Mouse (Mus musculus): ENCODE measurements around the gene Fam222b.
"Not testable (repeated sequence)": the region's sequence is repeated elsewhere in the genome, so short reads cannot be mapped to it uniquely, and the experiment has no call there.

The Fam222b gene

DNA sequence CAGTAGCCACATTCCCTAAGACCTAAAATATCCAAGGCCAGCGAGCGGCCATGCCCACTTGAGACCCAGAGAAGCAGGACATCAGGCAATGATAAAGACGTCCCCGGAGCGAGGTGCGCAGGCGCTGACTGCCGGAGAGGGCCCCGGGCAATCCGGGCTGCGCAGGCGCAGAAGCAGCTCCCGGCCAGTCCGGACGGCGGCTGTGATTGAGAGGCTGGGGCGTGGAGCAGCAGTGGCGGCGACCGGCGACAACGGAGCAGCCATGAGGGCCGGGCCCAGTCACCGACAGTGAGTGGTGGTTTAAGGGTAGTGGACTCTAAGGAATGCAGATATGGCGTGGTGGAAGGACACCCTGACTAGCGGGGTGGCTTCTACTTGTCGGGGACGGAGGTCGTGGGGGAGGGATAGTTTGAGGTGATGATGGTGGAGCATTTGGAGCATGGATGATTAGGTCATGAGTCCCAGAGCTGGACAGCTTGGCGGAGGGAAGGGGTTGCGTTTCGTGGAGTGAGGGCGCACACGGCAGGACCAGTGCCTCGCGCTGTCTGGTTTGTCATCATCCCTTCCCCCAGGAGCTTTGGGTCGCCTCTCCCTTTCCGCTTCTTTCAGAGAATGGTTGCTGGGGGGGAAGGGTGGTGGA, at the start of gene Fam222b:
Fam222b (plus strand) TSS at position 157 of the 640 bp plus-strand sequence.
- peak; percentile 85 for DNase-seq (ENCODE audit: low read depth, low spot score)

- no peak for DNase-seq (ENCODE audit: low read depth, low spot score)
Observed at GRCm38 (mm10) chr11:78044758-78045251, 49.7 kb upstream of the Fam222b start.

DNA sequence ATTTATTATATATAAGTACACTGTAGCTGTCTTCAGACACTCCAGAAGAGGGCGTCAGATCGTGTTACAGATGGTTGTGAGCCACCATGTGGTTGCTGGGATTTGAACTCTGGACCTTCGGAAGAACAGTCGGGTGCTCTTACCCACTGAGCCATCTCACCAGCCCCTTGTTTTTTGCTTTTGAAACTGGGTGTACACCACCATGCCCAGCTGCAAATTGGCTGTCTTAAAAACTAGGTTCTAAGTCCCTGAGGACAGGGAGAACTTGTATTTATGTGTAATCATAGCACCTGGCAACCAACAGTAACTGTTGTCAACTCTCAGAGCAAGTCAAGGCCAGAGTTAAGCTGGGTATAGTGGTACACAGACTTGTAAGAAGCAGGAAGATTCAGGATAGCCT, 45.8 kb upstream of the Fam222b start:
- DNase-seq (ENCODE audit: low read depth, low spot score) = not testable (repeated sequence)

DNA sequence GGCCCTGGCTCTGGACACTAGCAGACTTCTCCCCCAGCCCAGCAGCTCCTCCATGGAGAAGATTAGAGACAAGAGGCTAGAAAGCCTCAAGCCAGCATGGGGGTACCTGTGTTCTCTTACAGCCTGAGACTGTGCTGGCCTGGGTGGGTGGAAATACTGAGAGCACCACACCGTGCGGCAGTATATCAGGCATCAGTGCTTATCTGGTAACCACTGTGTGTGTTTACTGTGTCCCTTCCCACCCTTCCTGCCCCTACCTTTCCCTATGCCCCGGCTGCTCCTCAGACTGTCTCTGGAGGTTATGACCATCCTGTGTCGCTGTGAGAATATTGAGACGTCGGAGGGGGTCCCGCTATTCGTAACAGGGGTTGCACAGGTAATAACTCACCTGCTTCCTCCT, 41.4 kb upstream of the Fam222b start:
- no peak for DNase-seq (ENCODE audit: low read depth, low spot score)

- DNase-seq (ENCODE audit: low read depth, low spot score) = no peak
Observed at GRCm38 (mm10) chr11:78056946-78057345, 37.5 kb upstream of the Fam222b start.

DNA sequence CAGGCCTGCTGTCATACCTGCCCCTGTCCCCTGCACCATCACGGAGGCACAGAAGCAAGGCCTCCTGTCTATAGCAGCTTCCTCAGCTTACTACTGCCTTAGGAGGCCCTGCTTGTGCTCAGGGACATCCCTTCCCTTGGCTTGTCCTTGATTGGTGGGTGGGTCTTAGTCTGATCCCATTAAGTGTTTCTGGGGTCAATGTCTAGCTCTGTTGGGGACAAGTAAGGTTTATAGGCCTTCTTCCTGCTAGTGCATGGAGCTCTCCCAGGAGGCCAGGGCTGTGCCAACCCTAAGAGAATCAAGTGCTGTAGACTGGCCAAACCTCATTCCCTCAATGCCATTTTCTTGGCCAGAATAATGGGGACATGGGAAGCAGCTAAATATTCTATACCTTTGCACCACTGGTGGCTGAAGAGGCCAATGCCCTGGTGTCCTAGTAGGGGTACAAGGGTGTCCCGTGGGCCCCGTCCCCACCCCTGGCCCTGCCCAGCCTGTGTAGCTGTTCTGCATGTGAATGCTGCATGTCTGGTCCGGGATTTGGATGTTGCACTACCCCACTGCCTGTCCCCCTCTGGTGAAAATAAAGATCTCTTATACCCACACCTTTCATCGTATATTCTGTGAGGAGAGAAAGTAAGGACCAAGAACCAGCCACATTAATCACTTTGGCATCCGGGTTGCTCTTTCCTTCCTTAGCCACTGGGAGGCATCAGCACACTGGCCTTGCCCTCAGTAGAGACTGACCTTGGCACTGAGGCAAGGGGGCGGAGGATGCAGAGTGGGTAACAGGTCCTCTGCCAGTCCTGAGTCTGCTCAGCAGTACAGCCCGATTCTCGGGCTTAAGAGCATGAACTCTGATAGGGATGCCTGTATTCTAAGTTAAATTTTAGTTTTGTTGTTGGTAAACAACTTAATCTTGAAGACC, 34.4 kb upstream of the Fam222b start:
- no peak for DNase-seq (ENCODE audit: low read depth, low spot score)

- no peak for DNase-seq (ENCODE audit: low read depth, low spot score)
Observed at GRCm38 (mm10) chr11:78062563-78062962, 31.9 kb upstream of the Fam222b start.

GRCm38 (mm10) chr11:78065906-78066305, 28.6 kb upstream of the Fam222b start:
- DNase-seq (ENCODE audit: low read depth, low spot score) = no peak

GRCm38 (mm10) chr11:78066641-78067040, 27.8 kb upstream of the Fam222b start:
- DNase-seq (ENCODE audit: low read depth, low spot score) = no peak

- no peak for DNase-seq (ENCODE audit: low read depth, low spot score)
Observed at GRCm38 (mm10) chr11:78067566-78067965, 26.9 kb upstream of the Fam222b start.

DNA sequence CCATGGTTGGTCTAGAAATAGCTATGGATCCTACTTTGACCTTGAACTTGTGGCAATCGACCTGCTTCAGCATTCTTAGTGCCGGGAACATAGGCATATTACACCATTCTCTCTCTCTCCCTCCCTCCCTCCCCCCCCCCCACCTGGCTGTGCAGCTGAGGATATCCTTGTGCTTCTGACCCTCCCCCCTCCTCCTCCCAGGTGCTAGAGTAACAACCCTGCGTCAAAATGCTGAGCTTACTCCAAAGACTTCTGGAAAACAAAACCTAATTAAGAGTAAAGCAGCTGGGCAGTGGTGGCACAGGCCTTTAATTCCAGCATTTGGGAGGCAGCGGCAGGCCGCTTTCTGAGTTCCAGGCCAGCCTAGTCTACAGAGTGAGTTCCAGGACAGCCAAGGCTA, 25.3 kb upstream of the Fam222b start:
- DNase-seq (ENCODE audit: low read depth, low spot score) = no peak

DNA sequence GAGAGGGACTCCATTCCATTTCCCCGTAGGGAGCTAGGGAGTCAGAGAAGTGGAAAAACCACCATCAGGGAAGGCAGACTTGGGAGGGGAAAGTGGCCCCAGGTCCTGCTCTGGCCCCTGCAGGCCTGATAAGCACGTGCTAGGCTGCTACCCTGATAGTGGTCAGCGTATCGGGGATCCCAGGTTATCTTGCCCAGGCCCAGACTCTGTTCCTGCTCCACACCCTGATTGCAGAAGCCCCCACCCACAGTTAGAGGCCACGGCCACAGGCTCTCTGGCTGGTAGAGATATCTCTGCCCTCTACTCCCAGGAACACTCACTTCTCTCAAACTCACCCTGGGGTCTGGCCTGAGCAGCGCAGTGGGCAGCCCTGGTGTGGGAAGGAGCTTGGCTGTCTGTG, 24.8 kb upstream of the Fam222b start:
- DNase-seq (ENCODE audit: low read depth, low spot score) = no peak

- DNase-seq (ENCODE audit: low read depth, low spot score) = no peak
Observed at GRCm38 (mm10) chr11:78071938-78072337, 22.5 kb upstream of the Fam222b start.

DNA sequence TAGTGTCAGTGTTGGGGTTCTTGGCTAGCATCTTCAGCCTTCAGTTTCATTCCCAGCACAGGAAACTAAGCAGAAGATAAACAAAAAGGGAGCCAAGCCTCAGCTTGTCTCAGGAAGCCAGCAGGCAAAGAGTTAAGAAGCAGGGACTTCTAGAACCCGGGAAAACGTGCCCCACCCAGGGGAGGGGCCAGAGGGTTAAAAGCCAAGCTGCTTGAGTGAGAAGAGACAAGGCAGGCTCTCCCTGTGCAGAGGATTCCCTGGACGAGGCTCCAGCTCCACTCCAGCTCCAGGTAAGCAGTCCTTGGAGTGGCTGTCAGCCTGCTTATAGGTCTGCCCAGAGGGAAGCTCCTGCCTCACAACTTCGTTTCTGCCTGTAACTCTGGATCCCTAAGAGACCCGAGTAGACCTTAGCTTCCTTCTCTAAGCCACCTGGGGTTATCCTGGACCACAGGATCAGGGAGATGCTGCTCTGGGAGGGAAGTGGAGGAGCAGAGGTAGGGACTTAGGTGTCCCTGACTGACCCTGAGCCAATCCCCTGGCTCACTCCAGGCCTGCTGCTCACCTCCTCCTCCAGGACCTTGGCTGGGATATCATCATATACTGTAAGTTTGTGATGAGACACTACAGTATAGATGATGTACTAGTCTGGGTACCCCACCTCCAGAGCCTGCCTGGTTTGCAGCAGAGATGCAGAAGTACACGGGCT, 21.9 kb upstream of the Fam222b start:
- DNase-seq (ENCODE audit: low read depth, low spot score) = no peak

- DNase-seq (ENCODE audit: low read depth, low spot score) = no peak
Observed at GRCm38 (mm10) chr11:78073577-78074276, 20.7 kb upstream of the Fam222b start.

DNA sequence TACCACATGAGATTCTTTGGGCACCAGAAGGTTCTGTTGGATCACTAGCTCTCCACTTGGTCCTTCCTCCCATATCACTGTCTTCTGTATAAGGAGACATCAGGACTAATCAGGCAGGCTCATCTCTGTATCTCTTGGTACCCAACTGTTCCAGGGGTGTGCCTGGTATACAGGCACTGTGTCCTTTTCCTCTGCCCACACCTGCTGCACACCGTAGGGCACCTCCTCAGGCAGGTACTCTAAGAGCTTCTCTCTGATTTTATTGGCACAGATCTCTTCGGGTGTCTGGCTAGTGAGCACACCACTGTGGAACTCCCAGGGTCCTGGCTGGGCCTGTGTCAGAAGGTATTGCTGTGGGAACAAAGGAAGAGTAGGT, 20.2 kb upstream of the Fam222b start:
- DNase-seq (ENCODE audit: low read depth, low spot score) = no peak

DNA sequence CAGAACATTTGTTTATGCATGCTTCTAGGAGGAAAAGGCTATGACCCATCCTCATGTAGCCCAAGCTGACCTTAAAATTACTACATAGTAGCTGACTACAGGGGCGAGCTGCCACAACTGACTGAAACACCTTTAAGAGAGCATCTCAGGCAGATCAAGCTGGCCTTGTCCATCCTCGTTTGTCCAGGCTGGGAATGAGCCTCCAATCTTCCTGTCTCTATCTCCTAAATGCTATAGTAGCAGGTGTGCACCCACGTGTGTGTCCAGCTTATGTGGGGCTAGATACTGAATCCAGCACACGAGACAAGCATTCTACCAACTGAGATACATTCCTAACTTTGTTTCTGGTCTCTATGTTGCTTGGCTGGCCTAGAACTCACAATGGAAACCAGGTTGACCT, 19.8 kb upstream of the Fam222b start:
- DNase-seq (ENCODE audit: low read depth, low spot score) = no peak

DNA sequence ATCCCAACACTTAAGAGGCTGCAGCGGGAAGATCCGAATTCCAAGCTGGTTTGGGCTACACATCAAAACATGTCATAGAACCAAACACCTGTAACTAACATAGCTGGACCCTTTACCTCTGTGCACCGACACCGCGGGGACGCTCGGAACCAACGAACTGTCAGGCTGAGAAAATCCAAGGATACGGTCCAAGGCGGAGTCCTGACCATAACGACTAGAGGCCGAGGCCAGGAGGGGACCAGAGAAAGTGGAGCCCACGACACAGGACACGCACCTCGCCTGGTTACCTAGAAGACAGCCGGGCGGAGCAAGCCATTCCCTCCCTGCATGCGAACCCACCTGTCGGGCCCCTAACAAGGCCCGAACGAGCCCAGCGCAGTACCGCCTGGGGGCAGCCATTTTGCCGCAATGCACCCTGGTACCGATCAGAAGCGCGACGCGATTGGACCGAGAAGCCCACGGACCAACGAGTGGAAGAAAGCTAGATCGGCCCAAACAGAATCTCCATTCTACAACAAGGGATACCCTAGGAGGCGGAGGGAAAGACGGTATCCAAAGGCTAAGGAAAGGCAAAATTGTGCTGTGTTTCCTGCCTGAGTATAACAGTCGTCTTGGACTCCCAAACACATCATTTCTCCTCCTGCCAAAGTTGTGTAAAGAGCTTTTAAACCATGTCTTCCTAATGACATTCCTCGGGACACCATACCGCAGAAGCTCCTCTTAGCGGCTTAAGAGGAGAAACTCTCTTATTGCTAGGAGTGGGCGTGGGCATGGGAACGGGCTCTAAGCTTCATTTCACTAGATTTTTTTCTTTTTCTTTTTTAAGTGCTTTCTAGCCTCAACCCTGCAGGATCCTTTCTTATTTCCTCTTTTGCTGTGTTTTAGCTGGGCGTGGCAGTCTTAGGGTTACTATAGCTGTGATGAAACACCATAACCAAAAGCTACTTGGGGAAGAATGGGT, 14.2 kb upstream of the Fam222b start, which contains the start of gene Eral1:
Eral1 (minus strand) TSS at position 423 of the 961 bp plus-strand sequence.
- DNase-seq (ENCODE audit: low read depth, low spot score) = peak; percentile 73

DNA sequence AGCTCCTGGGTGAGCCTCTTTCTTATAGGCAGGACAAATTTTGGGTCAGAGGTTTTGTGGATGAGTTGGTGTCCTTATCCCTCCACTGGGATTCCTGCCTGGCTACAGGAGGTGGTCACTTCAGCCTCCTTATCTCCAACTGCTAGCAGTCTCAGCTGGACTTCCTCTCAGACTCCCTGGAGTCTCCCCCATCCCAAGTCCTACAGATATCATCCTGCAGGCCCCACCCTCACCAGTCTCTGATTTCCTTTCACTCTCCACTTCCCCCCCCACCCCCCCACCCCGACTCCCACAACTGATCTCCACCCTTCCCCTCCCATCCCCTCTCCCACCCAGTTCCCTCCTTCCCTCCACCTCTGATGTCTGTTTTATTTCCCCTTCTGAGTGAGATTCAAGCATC, 10.9 kb upstream of the Fam222b start:
- no peak for DNase-seq (ENCODE audit: low read depth, low spot score)

GRCm38 (mm10) chr11:78086925-78087479, 7.5 kb upstream of the Fam222b start:
- no peak for DNase-seq (ENCODE audit: low read depth, low spot score)

Measured in embryo, embryonic 11.5 days (tissue).